Mouse (Mus musculus): ENCODE results near the gene Tm7sf2. TPM values are rescaled to one million over a fixed set of nuclear protein-coding genes. Genes with fewer than 3 reads are reported as not detected.

Gene Tm7sf2
- polyA plus RNA-seq, 1 experiment from 2014 or later: 37.3 TPM

- Histone ChIP-seq H3K9me3 (replicated peaks) (no peaks in the 10 kb centered on the region), H3K27ac (replicated peaks) (no peak overlapping the region), H3K4me3 (no peak overlapping the region), H3K4me1 (no peaks in the 10 kb centered on the region), H3K27me3 (ENCODE audit: low read depth, poor library complexity, severe bottlenecking) (no peaks in the 10 kb centered on the region), H3K36me3 (no peaks in the 10 kb centered on the region)
- no peak for DNase-seq (ENCODE audit: low spot score)
- 89% methylated on average over 6 of the region's 6 CpGs for WGBS
Observed at GRCm38 (mm10) chr19:6028991-6029390, 39.2 kb downstream of the Tm7sf2 start.

GRCm38 (mm10) chr19:6023930-6024329 lies 44.2 kb downstream of the Tm7sf2 start:
- Histone ChIP-seq H3K4me1 (peaks cover 2% of the 10 kb centered on the region; the same call in 1 of the 2 replicates), H3K27me3 (ENCODE audit: low read depth, poor library complexity, severe bottlenecking) (no peaks in the 10 kb centered on the region), H3K36me3 (no peaks in the 10 kb centered on the region), H3K4me3 (no peak overlapping the region), H3K27ac (replicated peaks) (no peak overlapping the region), H3K9me3 (replicated peaks) (no peaks in the 10 kb centered on the region)
- 81% methylated on average over 7 of the region's 7 CpGs for WGBS
- DNase-seq (ENCODE audit: low spot score): no peak

DNA sequence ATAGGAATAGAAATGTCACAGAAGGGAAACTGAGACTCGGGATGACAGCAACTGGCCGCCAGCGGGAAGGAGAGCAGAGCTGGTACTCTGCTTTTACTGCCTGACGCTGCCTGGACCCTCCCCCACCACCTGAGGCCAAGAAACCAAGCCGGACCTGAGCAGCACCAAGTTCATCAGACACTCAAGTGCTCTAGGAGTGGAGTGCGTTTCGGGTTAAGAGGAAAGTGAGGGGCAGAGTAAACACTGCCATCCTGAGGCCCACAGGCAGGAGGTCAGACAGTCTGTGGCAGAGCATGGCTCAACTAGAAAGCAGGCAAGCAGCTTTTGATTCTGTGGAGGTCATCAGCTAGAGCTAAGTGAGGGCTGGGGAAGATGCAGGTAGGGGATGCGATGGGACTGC lies 45.1 kb downstream of the Tm7sf2 start:
- no peaks in the 10 kb centered on the region for H3K36me3 ChIP-seq
- peaks cover 2% of the 10 kb centered on the region; the same call in 1 of the 2 replicates for H3K4me1 ChIP-seq
- 72% methylated on average over 8 of the region's 8 CpGs for WGBS
- H3K9me3 ChIP-seq (replicated peaks): no peaks in the 10 kb centered on the region
- DNase-seq (ENCODE audit: low spot score): no peak
- no peak overlapping the region for H3K27ac ChIP-seq (replicated peaks)
- H3K4me3 ChIP-seq: no peak overlapping the region
- no peaks in the 10 kb centered on the region for H3K27me3 ChIP-seq (ENCODE audit: low read depth, poor library complexity, severe bottlenecking)

DNA sequence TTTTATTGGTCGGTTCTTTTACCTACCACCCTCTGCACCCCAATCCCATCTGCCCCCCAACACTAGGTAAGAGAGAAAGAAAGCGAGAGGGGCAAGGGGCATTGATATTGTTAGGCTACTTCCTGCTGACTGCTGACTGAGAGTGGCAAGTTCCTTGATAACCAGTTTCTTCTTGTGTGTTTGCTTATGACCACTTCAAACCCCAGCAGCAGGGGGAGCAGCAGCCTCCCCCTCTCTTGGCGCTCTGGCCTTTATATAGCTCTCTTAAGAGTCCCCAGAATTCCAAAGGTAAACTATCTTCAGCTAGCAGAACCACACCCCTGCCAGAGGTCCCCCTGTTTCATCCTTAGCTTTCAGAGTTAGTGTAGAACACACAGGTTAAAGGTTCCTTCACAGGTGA lies 47.9 kb downstream of the Tm7sf2 start:
- H3K27me3 ChIP-seq (ENCODE audit: low read depth, poor library complexity, severe bottlenecking): peaks cover 25% of the 10 kb centered on the region
- no peaks in the 10 kb centered on the region for H3K36me3 ChIP-seq
- no peak overlapping the region for H3K4me3 ChIP-seq
- peaks cover 14% of the 10 kb centered on the region for H3K4me1 ChIP-seq
- WGBS: 53% methylated on average over 3 of the region's 3 CpGs
- DNase-seq (ENCODE audit: low spot score): no peak
- H3K27ac ChIP-seq (replicated peaks): no peak overlapping the region
- H3K9me3 ChIP-seq (replicated peaks): no peaks in the 10 kb centered on the region

DNA sequence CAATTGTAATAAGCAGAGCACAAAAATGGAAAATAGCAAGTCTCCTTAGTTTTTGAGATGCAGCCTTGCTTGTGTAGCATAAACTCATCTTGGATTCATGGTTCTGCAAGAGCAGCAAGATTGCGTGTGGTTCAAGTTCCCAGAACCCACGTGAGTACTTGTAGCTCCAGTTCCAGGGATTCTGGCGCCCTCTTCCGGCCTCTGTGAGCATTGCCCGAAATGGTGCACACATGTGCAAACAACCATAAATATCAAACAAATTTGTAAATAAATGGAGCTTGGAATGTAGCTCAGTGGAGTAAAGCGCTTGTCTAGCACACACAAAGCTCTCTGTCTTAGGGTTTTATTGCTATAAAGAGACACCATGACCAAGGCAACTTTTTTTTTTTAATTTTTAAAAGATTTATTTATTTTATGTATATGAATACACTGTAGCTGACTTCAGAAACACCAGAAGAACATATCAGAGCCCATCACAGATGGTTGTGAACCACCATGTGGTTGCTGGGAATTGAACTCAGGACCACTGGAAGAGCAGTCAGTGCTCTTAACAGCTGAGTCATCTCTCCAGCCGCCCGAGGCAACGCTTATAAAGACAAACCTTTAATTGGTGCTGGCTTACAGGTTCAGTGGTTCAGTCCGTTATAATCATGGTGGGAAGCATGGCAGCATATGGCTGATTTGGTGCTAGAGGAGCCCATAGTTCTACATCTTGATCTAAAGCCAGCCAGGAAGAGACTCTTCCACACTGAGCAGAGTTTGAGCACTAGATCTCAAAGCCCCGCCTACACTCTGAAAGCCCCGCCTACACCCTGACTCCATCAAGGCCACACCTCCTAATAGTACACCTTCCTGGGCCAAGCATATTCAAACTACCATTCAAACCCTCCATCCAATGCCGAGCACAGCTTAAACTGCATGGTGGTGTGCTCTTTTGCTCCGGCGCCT lies 49.8 kb downstream of the Tm7sf2 start:
- no peaks in the 10 kb centered on the region for H3K9me3 ChIP-seq (replicated peaks)
- peaks cover 22% of the 10 kb centered on the region for H3K4me1 ChIP-seq
- H3K36me3 ChIP-seq: no peaks in the 10 kb centered on the region
- H3K27me3 ChIP-seq (ENCODE audit: low read depth, poor library complexity, severe bottlenecking): peaks cover 42% of the 10 kb centered on the region
- no peak overlapping the region for H3K27ac ChIP-seq (replicated peaks)
- DNase-seq (ENCODE audit: low spot score): peak; percentile 84
- no peak overlapping the region for H3K4me3 ChIP-seq
- 33% methylated on average over 15 of the region's 15 CpGs for WGBS

- 44% methylated on average over 7 of the region's 7 CpGs for WGBS
- H3K4me3 ChIP-seq: 0 out of 2 replicates have a peak overlapping the region, but pooled peaks have one; percentile 0
- no peak for DNase-seq (ENCODE audit: low spot score)
Observed at GRCm38 (mm10) chr19:6016532-6016931, 51.6 kb downstream of the Tm7sf2 start.

GRCm38 (mm10) chr19:6015511-6016315 lies 52.5 kb downstream of the Tm7sf2 start, which contains the start of gene Capn1:
TSS of gene Capn1 (minus strand) at chr19:6015897.
- WGBS: 2% methylated on average over 40 of the region's 40 CpGs
- DNase-seq (ENCODE audit: low spot score): peak; percentile 81
- H3K27me3 ChIP-seq (ENCODE audit: low read depth, poor library complexity, severe bottlenecking): peaks cover 52% of the 10 kb centered on the region
- H3K27ac ChIP-seq (replicated peaks): peak within 1 kb of the TSS; percentile 77
- H3K4me3 ChIP-seq: peak within 1 kb of the TSS; percentile 64
- no peaks in the 10 kb centered on the region for H3K36me3 ChIP-seq
- no peaks in the 10 kb centered on the region for H3K9me3 ChIP-seq (replicated peaks)
- H3K4me1 ChIP-seq: peaks cover 22% of the 10 kb centered on the region

More at GRCm38 (mm10) chr19:6016532-6016931, 51.6 kb downstream of the Tm7sf2 start:
- Histone ChIP-seq H3K27ac (replicated peaks) (no peak overlapping the region), H3K9me3 (replicated peaks) (no peaks in the 10 kb centered on the region), H3K36me3 (no peaks in the 10 kb centered on the region), H3K4me1 (peaks cover 22% of the 10 kb centered on the region), H3K27me3 (ENCODE audit: low read depth, poor library complexity, severe bottlenecking) (peaks cover 52% of the 10 kb centered on the region)

DNA sequence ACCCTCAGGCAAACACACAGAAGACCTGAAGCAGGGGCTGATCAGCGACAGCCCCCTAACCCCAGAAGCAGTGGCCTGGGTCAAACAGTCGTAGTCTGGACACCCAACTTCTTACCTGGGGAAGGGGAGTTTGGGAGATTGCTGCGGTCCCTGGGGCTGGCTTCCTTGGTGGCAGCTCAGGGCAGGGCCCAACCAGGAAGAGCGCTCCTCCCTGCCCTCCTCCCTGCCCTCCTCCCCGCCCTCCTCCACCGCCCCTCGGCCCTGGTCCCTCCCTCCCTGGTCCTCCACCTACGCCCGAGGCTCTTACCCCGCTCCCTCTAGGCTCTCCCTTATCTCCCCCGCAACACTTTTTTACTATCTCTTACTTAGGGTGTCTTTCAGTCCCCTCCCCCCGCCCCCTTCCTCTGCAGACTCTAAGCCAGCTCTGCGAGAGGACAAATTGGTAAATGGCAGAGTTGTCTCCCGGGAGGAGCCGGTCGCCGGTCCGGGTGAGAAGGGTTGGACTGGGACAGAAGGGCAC lies 53.1 kb downstream of the Tm7sf2 start:
- H3K27ac ChIP-seq (replicated peaks): peak overlapping the region; percentile 77
- peak; percentile 63 for DNase-seq (ENCODE audit: low spot score)
- WGBS: 4% methylated on average over 15 of the region's 18 CpGs
- no peaks in the 10 kb centered on the region for H3K9me3 ChIP-seq (replicated peaks)
- no peaks in the 10 kb centered on the region for H3K36me3 ChIP-seq
- H3K27me3 ChIP-seq (ENCODE audit: low read depth, poor library complexity, severe bottlenecking): peaks cover 52% of the 10 kb centered on the region
- H3K4me3 ChIP-seq: peak overlapping the region; percentile 64
- peaks cover 22% of the 10 kb centered on the region for H3K4me1 ChIP-seq

DNA sequence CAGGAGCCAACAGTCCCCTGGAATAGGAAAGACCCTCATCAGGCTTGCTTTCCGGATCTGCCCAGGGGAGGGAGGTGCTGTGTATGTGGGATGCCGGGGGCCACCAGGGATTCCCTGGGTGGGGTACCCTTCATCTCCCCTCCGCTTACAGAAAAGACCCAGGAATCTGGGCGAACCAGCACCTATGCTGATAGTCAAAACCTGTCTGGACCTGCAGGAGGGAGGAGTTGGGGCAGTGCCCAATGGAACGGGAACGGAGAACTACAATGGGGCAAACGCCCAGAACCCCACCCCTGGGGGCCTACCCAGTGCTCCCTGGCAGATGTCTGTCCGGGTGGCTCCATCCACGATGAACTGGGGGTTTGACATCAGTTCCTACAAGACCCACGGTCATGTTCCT lies 54.5 kb downstream of the Tm7sf2 start:
- Histone ChIP-seq H3K27me3 (ENCODE audit: low read depth, poor library complexity, severe bottlenecking) (peaks cover 55% of the 10 kb centered on the region), H3K9me3 (replicated peaks) (no peaks in the 10 kb centered on the region), H3K4me1 (peaks cover 22% of the 10 kb centered on the region), H3K4me3 (no peak overlapping the region), H3K27ac (replicated peaks) (no peak overlapping the region), H3K36me3 (no peaks in the 10 kb centered on the region)
- 88% methylated on average over 10 of the region's 10 CpGs for WGBS
- no peak for DNase-seq (ENCODE audit: low spot score)

Small RNAs within 50 kb of the gene (microRNA-seq; reads per million reads assigned to microRNA genes)
- gene Mir6988: 4.2 reads per million, percentile 9 among the genes with 10 or more reads in this experiment

Other genes with a start within 250 kb of the Tm7sf2 start
- gene Frmd8, start 193.1 kb downstream of the Tm7sf2 start, polyA plus RNA-seq (2016; fragmentation: Nextera tagmentation; extraction: Ambion mirVana): 33.8 and 34.9 TPM in 2 replicates
- gene Slc25a45, start 190.6 kb downstream of the Tm7sf2 start, polyA plus RNA-seq (2016; fragmentation: Nextera tagmentation; extraction: Ambion mirVana): 2.3 and 2.6 TPM in 2 replicates
- 9.5 and 10.8 TPM in 2 replicates for gene Tigd3, start 174.2 kb downstream of the Tm7sf2 start, polyA plus RNA-seq (2016; fragmentation: Nextera tagmentation; extraction: Ambion mirVana)
- gene Dpf2, start 155.4 kb downstream of the Tm7sf2 start, polyA plus RNA-seq (2016; fragmentation: Nextera tagmentation; extraction: Ambion mirVana): 242 and 245 TPM in 2 replicates
- 1.8 and 2.2 TPM in 2 replicates for gene Cdc42ep2, start 143.6 kb downstream of the Tm7sf2 start, polyA plus RNA-seq (2016; fragmentation: Nextera tagmentation; extraction: Ambion mirVana)
- 97.3 and 110 TPM in 2 replicates for gene Pola2, start 104.2 kb downstream of the Tm7sf2 start, polyA plus RNA-seq (2016; fragmentation: Nextera tagmentation; extraction: Ambion mirVana)
- not detected in 2 replicates for gene Slc22a20, start 82.2 kb downstream of the Tm7sf2 start, polyA plus RNA-seq (2016; fragmentation: Nextera tagmentation; extraction: Ambion mirVana)
- 4.1 and 4.3 TPM in 2 replicates for gene Capn1, start 52.5 kb downstream of the Tm7sf2 start, polyA plus RNA-seq (2016; fragmentation: Nextera tagmentation; extraction: Ambion mirVana)
- 35.0 and 35.8 TPM in 2 replicates for gene Syvn1, start 21.8 kb downstream of the Tm7sf2 start, polyA plus RNA-seq (2016; fragmentation: Nextera tagmentation; extraction: Ambion mirVana)
- 85.3 and 88.4 TPM in 2 replicates for gene Mrpl49, start 10.6 kb downstream of the Tm7sf2 start, polyA plus RNA-seq (2016; fragmentation: Nextera tagmentation; extraction: Ambion mirVana)
- 711 and 835 TPM in 2 replicates for gene Fau, start 10.5 kb downstream of the Tm7sf2 start, polyA plus RNA-seq (2016; fragmentation: Nextera tagmentation; extraction: Ambion mirVana)
- gene Znhit2, start 7.2 kb downstream of the Tm7sf2 start, polyA plus RNA-seq (2016; fragmentation: Nextera tagmentation; extraction: Ambion mirVana): 36.6 and 37.2 TPM in 2 replicates
- 68.0 and 77.3 TPM in 2 replicates for gene Vps51, start 8.9 kb upstream of the Tm7sf2 start, polyA plus RNA-seq (2016; fragmentation: Nextera tagmentation; extraction: Ambion mirVana)
- not detected in 2 replicates for gene Tmem262, start 11.7 kb upstream of the Tm7sf2 start, polyA plus RNA-seq (2016; fragmentation: Nextera tagmentation; extraction: Ambion mirVana)
- gene Gm28374, start 13.9 kb upstream of the Tm7sf2 start, polyA plus RNA-seq (2016; fragmentation: Nextera tagmentation; extraction: Ambion mirVana): 2.4 and 3.1 TPM in 2 replicates
- 76.1 and 85.2 TPM in 2 replicates for gene Zfpl1, start 16.6 kb upstream of the Tm7sf2 start, polyA plus RNA-seq (2016; fragmentation: Nextera tagmentation; extraction: Ambion mirVana)
- 70.2 and 75.4 TPM in 2 replicates for gene Cdca5, start 16.6 kb upstream of the Tm7sf2 start, polyA plus RNA-seq (2016; fragmentation: Nextera tagmentation; extraction: Ambion mirVana)
- gene AC131692.1, start 26.0 kb upstream of the Tm7sf2 start, polyA plus RNA-seq (2016; fragmentation: Nextera tagmentation; extraction: Ambion mirVana): 0.42 and 0.51 TPM in 2 replicates
- 0.72 and 0.99 TPM in 2 replicates for gene Naaladl1, start 37.4 kb upstream of the Tm7sf2 start, polyA plus RNA-seq (2016; fragmentation: Nextera tagmentation; extraction: Ambion mirVana)
- 61.8 and 70.0 TPM in 2 replicates for gene Sac3d1, start 50.3 kb upstream of the Tm7sf2 start, polyA plus RNA-seq (2016; fragmentation: Nextera tagmentation; extraction: Ambion mirVana)
- gene Snx15, start 59.9 kb upstream of the Tm7sf2 start, polyA plus RNA-seq (2016; fragmentation: Nextera tagmentation; extraction: Ambion mirVana): 24.0 and 28.9 TPM in 2 replicates
- gene Batf2, start 72.6 kb upstream of the Tm7sf2 start, polyA plus RNA-seq (2016; fragmentation: Nextera tagmentation; extraction: Ambion mirVana): not detected in 2 replicates
- gene Arl2, start 73.2 kb upstream of the Tm7sf2 start, polyA plus RNA-seq (2016; fragmentation: Nextera tagmentation; extraction: Ambion mirVana): 118 and 124 TPM in 2 replicates
- gene Majin, start 116.0 kb upstream of the Tm7sf2 start, polyA plus RNA-seq (2016; fragmentation: Nextera tagmentation; extraction: Ambion mirVana): not detected in 2 replicates
- gene Gpha2, start 158.0 kb upstream of the Tm7sf2 start, polyA plus RNA-seq (2016; fragmentation: Nextera tagmentation; extraction: Ambion mirVana): not detected in 2 replicates
- gene Ppp2r5b, start 167.5 kb upstream of the Tm7sf2 start, polyA plus RNA-seq (2016; fragmentation: Nextera tagmentation; extraction: Ambion mirVana): 31.7 and 42.8 TPM in 2 replicates
- gene Atg2a, start 173.3 kb upstream of the Tm7sf2 start, polyA plus RNA-seq (2016; fragmentation: Nextera tagmentation; extraction: Ambion mirVana): 10.1 and 13.4 TPM in 2 replicates
- 81.6 and 93.5 TPM in 2 replicates for gene Ehd1, start 208.4 kb upstream of the Tm7sf2 start, polyA plus RNA-seq (2016; fragmentation: Nextera tagmentation; extraction: Ambion mirVana)
- gene Cdc42bpg, start 238.1 kb upstream of the Tm7sf2 start, polyA plus RNA-seq (2016; fragmentation: Nextera tagmentation; extraction: Ambion mirVana): 0.11 and 0.15 TPM in 2 replicates

All from midbrain, embryonic 10.5 days (tissue).